Mouse (Mus musculus): ENCODE measurements around the gene Spata31d1d. TPM values are rescaled to one million over a fixed set of nuclear protein-coding genes. Genes with fewer than 3 reads are reported as not detected.

The Spata31d1d gene
- polyA plus RNA-seq (2015; fragmentation: Nextera tagmentation; extraction: Ambion mirVana): 0.05 and 0.09 TPM in 2 replicates

DNA sequence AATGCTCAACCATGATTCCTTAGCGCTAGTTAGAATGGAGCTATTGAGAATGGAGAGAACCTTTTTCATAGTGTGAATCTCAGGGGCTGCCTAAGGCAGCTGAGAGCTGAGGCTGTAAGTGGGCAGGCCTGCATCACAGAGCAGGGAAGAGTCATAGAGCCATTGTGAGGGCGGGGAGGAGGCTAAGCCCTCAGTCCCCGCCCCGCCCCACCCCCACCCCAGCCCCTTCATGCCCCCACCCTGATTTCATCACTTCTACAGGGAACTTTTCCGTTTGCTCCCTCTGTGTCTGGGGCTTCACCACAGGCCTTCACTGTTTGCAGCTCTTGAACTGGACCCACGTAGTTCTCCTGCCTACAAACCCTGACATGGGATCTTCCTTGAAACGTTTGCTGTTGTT, at the start of gene Spata31d1d:
TSS of gene Spata31d1d (minus strand) at position 101 of the 400 bp plus-strand sequence.

GRCm38 (mm10) chr13:59769296-59770163, 38.0 kb upstream of the Spata31d1d start, which contains the start of gene Isca1:
TSS of gene Isca1 (minus strand) at chr13:59769810.

GRCm38 (mm10) chr13:59746711-59747110, 15.2 kb upstream of the Spata31d1d start, which contains the start of gene 1700014D04Rik:
TSS of gene 1700014D04Rik (minus strand) at chr13:59746752.

GRCm38 (mm10) chr13:59711984-59712383, 19.6 kb downstream of the Spata31d1d start, which contains the start of gene Spata31d1b:
TSS of gene Spata31d1b (plus strand) at chr13:59712284.

DNA sequence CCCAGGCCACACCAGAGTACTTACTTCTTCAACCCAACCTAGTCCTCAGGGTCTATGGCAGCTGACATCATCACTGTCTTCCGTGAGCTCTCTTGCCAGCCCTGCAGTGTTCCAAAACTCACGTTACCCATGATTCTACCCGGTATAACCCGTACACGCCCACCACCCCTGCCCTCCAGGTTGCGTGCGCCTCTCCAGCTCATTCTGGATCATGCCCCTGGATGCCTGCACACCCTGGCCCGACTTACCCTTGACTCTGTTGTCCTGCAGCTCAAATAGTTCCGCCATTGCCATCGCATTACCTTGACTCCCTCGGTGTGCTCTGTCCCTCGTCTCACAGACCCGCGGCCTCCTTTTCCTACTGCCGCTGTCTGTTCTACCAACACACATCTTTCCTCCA, 21.3 kb downstream of the Spata31d1d start, which contains the start of gene Spata31d1a:
TSS of gene Spata31d1a (minus strand) at position 101 of the 400 bp plus-strand sequence.

GRCm38 (mm10) chr13:59694008-59694407, 37.5 kb downstream of the Spata31d1d start, which contains the start of gene 4921517D22Rik:
TSS of gene 4921517D22Rik (minus strand) at chr13:59694108.

Other genes with a start within 250 kb of the Spata31d1d start
- 67.5 and 78.3 TPM in 2 replicates for gene Agtpbp1, start 146.5 kb downstream of the Spata31d1d start, polyA plus RNA-seq (2015; fragmentation: Nextera tagmentation; extraction: Ambion mirVana)
- gene Naa35, start 146.5 kb downstream of the Spata31d1d start, polyA plus RNA-seq (2015; fragmentation: Nextera tagmentation; extraction: Ambion mirVana): 92.7 and 95.0 TPM in 2 replicates
- gene Golm1, start 55.9 kb downstream of the Spata31d1d start, polyA plus RNA-seq (2015; fragmentation: Nextera tagmentation; extraction: Ambion mirVana): 15.0 and 17.0 TPM in 2 replicates
- not detected in 2 replicates for gene 4921517D22Rik, start 37.6 kb downstream of the Spata31d1d start, polyA plus RNA-seq (2015; fragmentation: Nextera tagmentation; extraction: Ambion mirVana)
- gene Spata31d1a, start 21.4 kb downstream of the Spata31d1d start, polyA plus RNA-seq (2015; fragmentation: Nextera tagmentation; extraction: Ambion mirVana): 0.04 and 0.08 TPM in 2 replicates
- not detected in 2 replicates for gene Spata31d1b, start 19.5 kb downstream of the Spata31d1d start, polyA plus RNA-seq (2015; fragmentation: Nextera tagmentation; extraction: Ambion mirVana)
- 0.27 TPM in 1 of 2 replicates, not detected in the other for gene 1700014D04Rik, start 15.0 kb upstream of the Spata31d1d start, polyA plus RNA-seq (2015; fragmentation: Nextera tagmentation; extraction: Ambion mirVana)
- gene Isca1, start 38.1 kb upstream of the Spata31d1d start, polyA plus RNA-seq (2015; fragmentation: Nextera tagmentation; extraction: Ambion mirVana): 163 and 167 TPM in 2 replicates
- gene Gm49354, start 50.5 kb upstream of the Spata31d1d start, polyA plus RNA-seq (2015; fragmentation: Nextera tagmentation; extraction: Ambion mirVana): not detected in 2 replicates
- gene Tut7, start 91.4 kb upstream of the Spata31d1d start, polyA plus RNA-seq (2015; fragmentation: Nextera tagmentation; extraction: Ambion mirVana): 31.3 and 34.6 TPM in 2 replicates